Mouse (Mus musculus) liver, adult 2 months (tissue): ENCODE measurements around the gene Taz. TPM values are rescaled to one million over a fixed set of nuclear protein-coding genes. Genes with fewer than 3 reads are reported as not detected.
A peak's percentile ranks its signal among the peaks of the same experiment; 100 is the strongest.

Source experiments
- DNase-seq: peaks from one replicate; pipeline ENCODE4 v3.0.0-alpha.2; 2011; ENCODE audit warnings: low read depth, low spot score; ENCODE audit errors: extremely low read depth
- H3K27ac ChIP-seq: fragments of 200-500 bp; replicated peaks from 2 replicates; pipeline ENCODE4 v1.5.1; 2012; ENCODE audit warnings: low read depth, mild to moderate bottlenecking, control low read depth, inconsistent platforms, low read length; ENCODE audit not compliant: insufficient read depth
- H3K27me3 ChIP-seq: fragments of 200-500 bp; 2 replicates; pipeline ENCODE4 v1.6.1; 2012; ENCODE audit warnings: mild to moderate bottlenecking, moderate library complexity, low read length, inconsistent platforms; ENCODE audit not compliant: control insufficient read depth, insufficient read depth
- H3K36me3 ChIP-seq: fragments of 200-500 bp; 2 replicates; pipeline ENCODE4 v1.6.1; 2012; ENCODE audit warnings: low read length, inconsistent platforms; ENCODE audit not compliant: control insufficient read depth, insufficient read depth
- H3K4me1 ChIP-seq: fragments of 200-500 bp; 2 replicates; pipeline ENCODE4 v1.6.1; 2011; ENCODE audit warnings: low read length; ENCODE audit not compliant: control insufficient read depth, insufficient read depth
- H3K4me3 ChIP-seq: fragments of 200-500 bp; 2 replicates; pipeline ENCODE4 v1.5.1; 2011; ENCODE audit warnings: low read depth, mild to moderate bottlenecking, control low read depth, low read length, moderate library complexity; ENCODE audit not compliant: insufficient read depth
- H3K79me2 ChIP-seq: fragments of 200-500 bp; 2 replicates; pipeline ENCODE4 v1.6.1; 2012; ENCODE audit warnings: inconsistent platforms, mild to moderate bottlenecking, low read length, moderate library complexity; ENCODE audit not compliant: control insufficient read depth, insufficient read depth
- H3K9ac ChIP-seq: fragments of 200-500 bp; 2 replicates; pipeline ENCODE4 v1.6.1; 2012; ENCODE audit warnings: low read depth, mild to moderate bottlenecking, control low read depth, inconsistent platforms, low read length
- CTCF ChIP-seq: fragments of 200-500 bp; IDR thresholded peaks from 2 replicates; pipeline ENCODE4 v1.5.1; 2011; ENCODE audit warnings: low read depth, low read length, control low read depth
- POLR2A ChIP-seq: fragments of 200-500 bp; IDR thresholded peaks from 2 replicates; pipeline ENCODE4 v1.6.1; 2011; ENCODE audit warnings: low read length, control low read depth; ENCODE audit not compliant: insufficient read depth; ENCODE audit errors: extremely low read depth
- WGBS: fragments of 180-500 bp; shearing (Covaris S2); methylation state at CpG from one replicate; pipeline ENCODE4 v1.1.7; 2018; 5-methylcytosine and 5-hydroxymethylcytosine counted together
- polyA plus RNA-seq: library from polyadenylated mRNA; depleted of rRNA; stranded (reverse); fragments of >200 nt; gene quantifications from 2 replicates; pipeline ENCODE4 v1.2.3, GENCODE M21; 2012; rRNA removed
- total RNA-seq: library from RNA; depleted of rRNA; stranded (reverse); fragments of >200 nt; gene quantifications from 2 replicates; pipeline ENCODE4 v1.2.3, GENCODE M21; 2014; rRNA removed

Taz gene
- total and polyA plus RNA-seq, 2 experiments: 37.2 to 53.9 TPM

GRCm38 (mm10) chrX:74304867-74305700 lies 23.4 kb downstream of the Taz start, which contains the start of gene Gdi1:
TSS of gene Gdi1 (plus strand) at chrX:74304998.
- Histone ChIP-seq H3K27ac (peak within 1 kb of the TSS; percentile 92), H3K27me3 (no peaks in the 10 kb centered on the region), H3K36me3 (peaks cover 47% of the 10 kb centered on the region), H3K9ac (peak within 1 kb of the TSS; percentile 96), H3K4me3 (peak within 1 kb of the TSS; percentile 74), H3K4me1 (no peaks in the 10 kb centered on the region; the same call in 1 of the 2 replicates), H3K79me2 (peaks cover 5% of the 10 kb centered on the region; the same call in 1 of the 2 replicates)
- DNase-seq: peak; percentile 55
- under 1% methylated on average over 40 of the region's 41 CpGs for WGBS
- TF ChIP-seq CTCF: peak; percentile 12; the same call in 1 of the 2 replicates
- TF ChIP-seq POLR2A: peak; percentile 61; the same call in 1 of the 2 replicates

DNA sequence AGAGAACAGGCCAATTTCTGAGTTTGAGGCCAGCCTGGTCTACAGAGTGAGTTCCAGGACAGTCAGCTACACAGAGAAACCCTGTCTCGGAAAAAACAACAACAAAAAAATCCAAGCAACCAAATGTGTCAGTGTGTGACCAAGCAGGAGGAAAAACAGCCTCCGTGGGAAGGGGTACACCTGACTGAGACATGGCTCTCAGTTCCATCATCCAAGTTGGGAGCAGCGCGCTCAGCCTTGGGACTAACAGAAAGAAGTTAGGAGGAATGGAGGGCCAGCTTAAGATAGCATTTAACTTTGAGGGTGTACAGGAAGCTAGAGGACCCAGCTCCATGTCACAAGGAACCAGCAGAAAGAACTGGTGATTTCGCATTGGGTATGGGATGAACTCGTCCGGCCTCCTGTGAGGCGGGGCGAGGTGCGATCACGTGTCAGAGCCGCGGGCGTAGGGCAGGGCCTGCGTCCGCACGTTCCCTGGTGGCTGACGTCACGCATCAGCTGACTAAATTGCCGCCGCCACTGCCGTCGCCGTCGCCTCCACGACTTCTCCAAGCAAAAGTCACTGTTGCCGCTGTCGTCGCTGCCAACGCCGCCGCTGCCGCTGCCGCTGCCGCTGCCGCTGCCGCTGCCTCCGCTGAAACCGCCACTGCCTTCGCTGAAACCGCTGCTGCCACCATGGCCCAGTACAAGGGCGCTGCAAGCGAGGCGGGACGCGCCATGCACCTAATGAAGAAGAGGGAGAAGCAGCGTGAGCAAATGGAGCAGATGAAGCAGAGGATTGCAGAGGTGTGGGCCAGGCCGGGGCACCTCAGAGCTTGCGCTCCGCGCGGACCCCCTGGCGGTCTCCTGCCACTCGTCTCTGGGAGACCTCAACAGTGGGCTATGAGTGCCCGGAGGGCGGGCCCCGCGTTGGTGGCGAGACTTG lies 31.1 kb downstream of the Taz start, which contains the start of gene Fam50a:
Fam50a (plus strand) TSS at position 494 of the 925 bp plus-strand sequence.
- Histone ChIP-seq H3K27me3 (no peaks in the 10 kb centered on the region), H3K9ac (peak within 1 kb of the TSS; percentile 99), H3K4me1 (no peaks in the 10 kb centered on the region), H3K4me3 (peak within 1 kb of the TSS; percentile 92), H3K27ac (peak within 1 kb of the TSS; percentile 80), H3K79me2 (no peaks in the 10 kb centered on the region), H3K36me3 (peaks cover 23% of the 10 kb centered on the region)
- WGBS: 1% methylated on average over 52 of the region's 59 CpGs
- TF ChIP-seq POLR2A (0 out of 2 replicates have a peak, but pooled peaks have one; percentile 46), CTCF (no peak)
- peak; percentile 77 for DNase-seq

DNA sequence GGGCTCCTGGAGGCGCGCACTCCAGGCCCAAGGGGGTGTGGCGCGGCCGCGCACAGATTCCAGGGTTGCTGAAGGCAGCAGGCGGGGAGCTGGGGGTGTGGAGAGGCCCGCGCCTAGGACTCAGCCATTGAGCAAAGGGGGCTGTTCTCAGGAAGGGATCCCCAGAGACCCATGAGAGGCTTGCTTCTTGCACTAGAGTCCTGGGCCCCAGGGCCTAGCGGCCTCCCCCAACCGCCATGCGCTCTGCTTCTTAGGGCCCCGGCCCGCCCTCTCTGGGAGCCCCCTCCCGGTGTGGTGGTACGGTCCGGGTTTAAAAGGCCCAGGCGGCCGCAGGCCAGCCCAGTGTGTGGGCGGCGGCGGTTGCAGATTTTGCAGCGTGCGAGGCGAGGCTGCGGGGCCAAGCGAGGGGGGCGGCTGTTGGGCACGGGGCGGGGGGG lies 47.0 kb downstream of the Taz start, which contains the start of gene Plxna3:
Plxna3 (plus strand) TSS at position 342 of the 437 bp plus-strand sequence.
- DNase-seq: peak; percentile 52
- H3K4me3 ChIP-seq: peak within 1 kb of the TSS; percentile 74
- H3K27me3 ChIP-seq: no peaks in the 10 kb centered on the region
- H3K4me1 ChIP-seq: no peaks in the 10 kb centered on the region; the same call in 1 of the 2 replicates
- no peaks in the 10 kb centered on the region for H3K79me2 ChIP-seq
- WGBS: 2% methylated on average over 8 of the region's 30 CpGs
- no peaks in the 10 kb centered on the region for H3K36me3 ChIP-seq
- TF ChIP-seq POLR2A (no peak), CTCF (no peak)
- peak within 1 kb of the TSS; percentile 82 for H3K9ac ChIP-seq
- no peak within 1 kb of the TSS for H3K27ac ChIP-seq

DNA sequence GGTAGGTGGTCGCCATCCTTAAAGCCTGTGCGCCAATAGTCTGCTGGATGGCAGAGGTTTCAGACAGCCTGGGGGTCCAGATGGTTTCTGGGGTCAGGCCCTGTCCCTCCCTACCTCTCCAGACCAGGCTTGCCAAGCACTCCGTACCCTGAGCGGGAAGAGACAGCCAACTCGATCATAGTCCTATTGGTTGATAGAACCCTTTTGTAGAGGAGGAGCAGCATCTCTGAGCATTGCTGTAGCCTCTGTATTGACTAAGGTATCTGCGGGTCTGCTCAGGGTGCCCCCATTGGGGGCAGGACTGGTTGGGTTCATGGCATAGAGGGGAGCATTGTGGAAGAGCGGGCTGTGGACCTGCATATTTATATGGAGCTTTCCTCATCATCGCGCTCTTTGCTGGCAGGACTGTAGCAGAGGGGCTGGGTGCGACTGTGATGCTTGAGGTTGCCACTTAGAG lies 47.5 kb downstream of the Taz start:
- Histone ChIP-seq H3K79me2 (no peaks in the 10 kb centered on the region), H3K4me1 (no peaks in the 10 kb centered on the region; the same call in 1 of the 2 replicates), H3K27me3 (no peaks in the 10 kb centered on the region), H3K27ac (no peak overlapping the region), H3K4me3 (peak overlapping the region; percentile 74; the same call in 1 of the 2 replicates), H3K36me3 (no peaks in the 10 kb centered on the region), H3K9ac (peak overlapping the region; percentile 82)
- no peak for DNase-seq
- TF ChIP-seq POLR2A: no peak
- no peak for TF ChIP-seq CTCF
- WGBS: 18% methylated on average over 10 of the region's 10 CpGs

GRCm38 (mm10) chrX:74330166-74330930 lies 48.6 kb downstream of the Taz start:
- WGBS: 65% methylated on average over 2 of the region's 2 CpGs
- H3K36me3 ChIP-seq: no peaks in the 10 kb centered on the region
- no peaks in the 10 kb centered on the region for H3K27me3 ChIP-seq
- H3K4me1 ChIP-seq: no peaks in the 10 kb centered on the region; the same call in 1 of the 2 replicates
- H3K27ac ChIP-seq: no peak overlapping the region
- no peak for TF ChIP-seq CTCF
- no peak for TF ChIP-seq POLR2A
- DNase-seq: no peak
- H3K4me3 ChIP-seq: no peak overlapping the region
- H3K9ac ChIP-seq: no peak overlapping the region
- no peaks in the 10 kb centered on the region for H3K79me2 ChIP-seq

Other genes with a start within 250 kb of the Taz start
- not detected in 2 replicates for gene Opn1mw, start 154.4 kb upstream of the Taz start, total RNA-seq
- gene Opn1mw, start 154.4 kb upstream of the Taz start, polyA plus RNA-seq: not detected in 2 replicates
- 5.4 and 5.8 TPM in 2 replicates for gene Mecp2, start 146.5 kb upstream of the Taz start, total RNA-seq
- 1.9 and 2.0 TPM in 2 replicates for gene Mecp2, start 146.5 kb upstream of the Taz start, polyA plus RNA-seq
- not detected in 2 replicates for gene Tex28, start 114.1 kb upstream of the Taz start, total RNA-seq
- not detected in 2 replicates for gene Tex28, start 114.1 kb upstream of the Taz start, polyA plus RNA-seq
- gene Tktl1, start 104.7 kb upstream of the Taz start, total RNA-seq: under 0.01 TPM in 1 of 2 replicates, not detected in the other
- gene Tktl1, start 104.7 kb upstream of the Taz start, polyA plus RNA-seq: not detected in 2 replicates
- gene Flna, start 32.1 kb upstream of the Taz start, total RNA-seq: 34.8 and 47.3 TPM in 2 replicates
- 14.9 and 24.4 TPM in 2 replicates for gene Flna, start 32.1 kb upstream of the Taz start, polyA plus RNA-seq
- gene Emd, start 27.2 kb upstream of the Taz start, total RNA-seq: 10.2 and 10.3 TPM in 2 replicates
- gene Emd, start 27.2 kb upstream of the Taz start, polyA plus RNA-seq: 32.4 and 38.8 TPM in 2 replicates
- 1,181 and 1,274 TPM in 2 replicates for gene Rpl10, start 11.1 kb upstream of the Taz start, total RNA-seq
- gene Rpl10, start 11.1 kb upstream of the Taz start, polyA plus RNA-seq: 968 and 1,030 TPM in 2 replicates
- 3.5 and 6.1 TPM in 2 replicates for gene Dnase1l1, start 425 bp downstream of the Taz start, total RNA-seq
- gene Dnase1l1, start 425 bp downstream of the Taz start, polyA plus RNA-seq: 4.9 and 5.5 TPM in 2 replicates
- gene Atp6ap1, start 15.2 kb downstream of the Taz start, total RNA-seq: 53.1 and 67.8 TPM in 2 replicates
- 150 and 152 TPM in 2 replicates for gene Atp6ap1, start 15.2 kb downstream of the Taz start, polyA plus RNA-seq
- gene Gdi1, start 23.1 kb downstream of the Taz start, total RNA-seq: 54.7 and 55.5 TPM in 2 replicates
- gene Gdi1, start 23.1 kb downstream of the Taz start, polyA plus RNA-seq: 43.6 and 72.5 TPM in 2 replicates
- gene Fam50a, start 31.1 kb downstream of the Taz start, total RNA-seq: 8.1 and 10.3 TPM in 2 replicates
- gene Fam50a, start 31.1 kb downstream of the Taz start, polyA plus RNA-seq: 6.3 and 7.3 TPM in 2 replicates
- 0.34 and 0.46 TPM in 2 replicates for gene Plxna3, start 47.2 kb downstream of the Taz start, total RNA-seq
- gene Plxna3, start 47.2 kb downstream of the Taz start, polyA plus RNA-seq: 0.95 and 1.8 TPM in 2 replicates
- gene Lage3, start 71.7 kb downstream of the Taz start, total RNA-seq: 28.7 and 32.2 TPM in 2 replicates
- 35.3 and 38.2 TPM in 2 replicates for gene Lage3, start 71.7 kb downstream of the Taz start, polyA plus RNA-seq
- 14.0 and 17.0 TPM in 2 replicates for gene Ubl4a, start 91.3 kb downstream of the Taz start, total RNA-seq
- 29.2 and 33.6 TPM in 2 replicates for gene Ubl4a, start 91.3 kb downstream of the Taz start, polyA plus RNA-seq
- 2.8 and 3.2 TPM in 2 replicates for gene Slc10a3, start 91.4 kb downstream of the Taz start, total RNA-seq
- 6.3 and 8.4 TPM in 2 replicates for gene Slc10a3, start 91.4 kb downstream of the Taz start, polyA plus RNA-seq
- gene Fam3a, start 111.4 kb downstream of the Taz start, total RNA-seq: 5.8 and 8.1 TPM in 2 replicates
- gene Fam3a, start 111.4 kb downstream of the Taz start, polyA plus RNA-seq: 22.7 and 24.1 TPM in 2 replicates
- 50.5 and 68.5 TPM in 2 replicates for gene Ikbkg, start 111.4 kb downstream of the Taz start, total RNA-seq
- 24.3 and 32.8 TPM in 2 replicates for gene Ikbkg, start 111.4 kb downstream of the Taz start, polyA plus RNA-seq
- 3.2 and 4.0 TPM in 2 replicates for gene G6pdx, start 147.3 kb downstream of the Taz start, total RNA-seq
- gene G6pdx, start 147.3 kb downstream of the Taz start, polyA plus RNA-seq: 2.0 and 3.8 TPM in 2 replicates
- not detected in 2 replicates for gene Gm6880, start 199.5 kb downstream of the Taz start, total RNA-seq
- gene Gm6880, start 199.5 kb downstream of the Taz start, polyA plus RNA-seq: not detected in 2 replicates